Mouse (Mus musculus): Measurements from ENCODE around the gene Gart. TPM values are rescaled to one million over a fixed set of nuclear protein-coding genes. Genes with fewer than 3 reads are reported as not detected.
"Not testable (repeated sequence)": the region's sequence is repeated elsewhere in the genome, so short reads cannot be mapped to it uniquely, and the experiment has no call there.

Gene Gart
- total RNA-seq, 2 experiments from 2014 or later = 238 to 702 TPM

DNA sequence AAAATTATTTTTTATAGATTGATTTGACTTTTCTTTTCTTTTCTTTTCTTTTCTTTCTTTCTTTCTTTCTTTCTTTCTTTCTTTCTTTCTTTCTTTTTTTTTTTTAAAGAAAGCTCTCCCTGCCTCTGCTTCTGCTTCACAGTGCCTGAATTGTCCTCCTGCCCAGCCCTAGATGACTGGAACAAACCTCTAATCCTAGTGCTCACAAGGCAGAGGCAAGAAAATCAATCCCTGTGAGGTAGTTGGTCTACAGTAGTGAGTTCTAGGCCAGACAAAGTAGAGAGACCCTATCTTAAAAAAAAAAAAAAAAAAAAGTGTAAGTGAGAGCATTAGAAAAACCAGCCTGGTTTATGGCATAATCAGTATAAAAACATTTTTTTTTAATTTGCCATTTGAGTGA, 3.0 kb upstream of the Gart start:
- no peak for ATAC-seq (replicated peaks; ENCODE audit: low FRiP score, low TSS enrichment, poor library complexity, severe bottlenecking)

DNA sequence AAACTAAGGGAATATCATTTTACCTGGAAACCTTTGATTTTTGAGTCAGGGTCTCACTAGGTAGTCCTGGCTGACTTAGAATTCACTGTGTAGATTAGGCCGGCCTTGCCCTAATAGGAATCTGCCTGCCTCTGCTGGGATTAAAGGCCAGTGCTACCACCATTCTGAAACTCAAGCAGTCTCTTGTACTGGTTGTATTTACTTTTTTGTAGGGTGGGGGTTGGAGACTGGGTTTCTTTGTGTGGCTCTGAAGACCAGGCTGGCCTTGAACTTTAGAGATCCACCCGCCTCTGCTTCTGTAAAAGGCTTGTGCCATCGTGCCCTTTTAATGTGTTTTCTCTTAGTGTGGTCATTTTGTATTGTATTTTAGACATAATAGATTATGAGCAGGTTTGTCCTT, 2.5 kb upstream of the Gart start:
- no peak for ATAC-seq (replicated peaks; ENCODE audit: low FRiP score, low TSS enrichment, poor library complexity, severe bottlenecking)

DNA sequence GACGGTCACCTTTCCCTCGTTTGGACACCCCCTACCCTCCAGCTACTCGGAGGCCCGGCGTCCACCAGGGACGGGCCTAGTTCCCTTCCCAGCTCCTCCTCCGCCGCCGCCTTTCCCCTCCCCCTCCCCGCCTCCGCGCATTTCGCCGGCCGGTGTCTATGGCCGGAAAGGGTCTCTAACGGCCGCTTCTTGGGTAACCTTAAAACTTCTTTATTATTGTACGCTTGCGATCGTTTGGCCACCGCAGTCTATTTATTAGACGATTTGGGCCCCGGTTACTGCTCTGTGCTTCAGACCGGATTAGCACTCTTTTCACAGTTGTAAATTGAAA, 1.4 kb upstream of the Gart start:
- ATAC-seq (replicated peaks; ENCODE audit: low FRiP score, low TSS enrichment, poor library complexity, severe bottlenecking) = no peak

DNA sequence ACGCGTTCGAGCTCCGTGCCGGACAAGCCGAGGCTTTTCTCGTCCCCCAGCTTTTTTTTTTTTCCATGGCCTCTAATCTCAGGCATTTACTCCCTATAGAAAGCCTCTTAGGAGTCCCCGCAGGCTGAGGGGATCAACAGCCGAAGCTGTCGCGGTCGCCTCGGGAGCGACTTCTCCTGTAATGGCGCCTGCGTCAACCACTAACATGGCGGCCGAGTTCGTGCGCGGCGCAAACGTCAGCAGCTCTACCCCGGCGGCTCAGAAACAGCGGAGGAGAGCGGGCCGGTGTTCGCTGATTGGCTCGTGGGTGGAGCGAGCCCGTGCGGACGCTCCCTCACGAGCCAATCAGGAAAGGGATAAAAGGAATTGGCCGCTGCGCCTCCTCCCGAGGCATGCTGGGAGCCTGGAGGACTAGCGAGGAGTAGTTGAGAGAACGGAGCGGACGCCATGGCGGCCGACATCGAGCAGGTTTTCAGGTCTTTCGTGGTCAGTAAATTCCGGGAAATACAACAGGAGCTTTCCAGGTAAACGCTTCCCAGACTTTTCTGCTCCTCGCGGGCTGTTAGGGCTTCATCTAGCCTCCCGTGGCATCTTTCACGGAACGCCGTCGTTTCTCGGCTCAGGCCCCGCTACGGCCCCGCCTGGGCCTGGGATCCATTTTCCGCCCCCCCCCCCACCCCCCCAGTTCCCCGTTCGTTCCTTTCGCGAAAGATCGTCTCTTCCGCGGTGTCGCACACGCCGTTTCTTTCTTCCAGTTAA, 888 bp upstream of the Gart start, which contains the start of gene Son:
Gene Son, plus strand, starts transcription at position 46 of the 759 bp plus-strand sequence.
- ATAC-seq (replicated peaks; ENCODE audit: low FRiP score, low TSS enrichment, poor library complexity, severe bottlenecking) = peak; percentile 89

DNA sequence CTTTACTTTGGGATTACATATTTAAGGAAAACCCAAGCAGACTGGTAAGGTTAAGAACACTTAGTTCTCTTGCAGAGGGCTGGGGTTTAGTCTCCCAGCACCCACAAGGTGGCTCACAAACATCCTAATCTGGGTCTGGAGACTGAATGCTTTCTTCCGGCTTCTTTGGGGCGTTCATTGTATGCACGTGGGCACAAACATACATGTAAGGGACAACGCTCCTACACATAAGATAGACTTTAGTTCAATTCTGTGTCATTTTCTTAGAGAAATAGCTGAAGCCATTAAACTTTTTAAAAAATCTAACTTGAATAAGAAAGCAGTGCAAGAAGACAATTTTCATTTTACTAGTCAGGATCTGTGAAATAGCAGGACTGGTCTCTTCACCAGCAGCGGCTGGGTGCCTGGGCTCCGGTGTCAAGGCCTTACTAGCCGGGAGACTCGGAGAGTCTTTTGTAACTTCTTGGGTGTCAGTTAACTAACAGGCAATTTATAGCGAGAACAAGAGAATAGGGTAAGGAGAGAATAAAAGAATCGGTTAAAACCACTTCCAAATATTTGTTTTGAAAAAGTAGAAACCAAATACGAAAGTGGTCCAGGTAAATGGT, 653 bp downstream of the Gart start:
- ATAC-seq (replicated peaks; ENCODE audit: low FRiP score, low TSS enrichment, poor library complexity, severe bottlenecking) = peak; percentile 32; the same call in 1 of the 2 replicates

DNA sequence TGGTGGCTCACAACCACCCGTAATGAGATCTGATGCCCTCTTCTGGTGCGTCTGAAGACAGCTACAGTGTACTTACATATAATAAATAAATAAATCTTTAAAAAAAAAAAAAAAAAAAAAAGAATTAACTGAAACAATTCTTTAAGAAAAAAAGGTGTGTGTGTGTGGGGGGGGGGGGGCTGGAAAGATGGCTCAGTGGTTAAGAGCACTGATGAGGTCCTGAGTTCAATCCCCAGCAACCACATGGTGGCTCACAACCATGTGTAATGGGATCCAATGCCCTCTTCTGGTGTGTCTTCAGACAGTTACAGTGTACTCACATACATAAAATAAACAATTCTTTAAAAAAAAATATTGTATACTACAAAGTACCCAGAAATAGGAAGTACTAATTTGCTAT, 1.3 kb downstream of the Gart start:
- ATAC-seq (replicated peaks; ENCODE audit: low FRiP score, low TSS enrichment, poor library complexity, severe bottlenecking) = not testable (repeated sequence)

DNA sequence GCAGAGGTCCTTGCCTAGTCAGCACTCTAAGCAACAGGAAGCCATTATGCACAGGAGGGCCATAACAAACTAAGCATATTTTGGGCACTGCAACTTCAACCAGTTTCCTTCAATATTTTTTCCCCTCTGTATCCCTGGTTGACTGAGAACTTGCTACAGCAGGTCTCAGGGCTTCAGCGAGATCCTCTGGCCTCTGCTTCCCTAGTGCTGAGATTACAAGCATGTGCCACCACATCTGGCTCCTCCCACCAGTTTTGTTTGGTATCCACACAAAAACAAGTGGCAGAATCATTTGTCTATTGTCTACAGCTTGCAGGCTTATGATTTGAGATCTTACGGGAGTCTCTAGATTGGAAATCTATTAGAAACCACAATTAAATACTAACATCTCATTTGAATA, 1.9 kb downstream of the Gart start:
- no peak for ATAC-seq (replicated peaks; ENCODE audit: low FRiP score, low TSS enrichment, poor library complexity, severe bottlenecking)

DNA sequence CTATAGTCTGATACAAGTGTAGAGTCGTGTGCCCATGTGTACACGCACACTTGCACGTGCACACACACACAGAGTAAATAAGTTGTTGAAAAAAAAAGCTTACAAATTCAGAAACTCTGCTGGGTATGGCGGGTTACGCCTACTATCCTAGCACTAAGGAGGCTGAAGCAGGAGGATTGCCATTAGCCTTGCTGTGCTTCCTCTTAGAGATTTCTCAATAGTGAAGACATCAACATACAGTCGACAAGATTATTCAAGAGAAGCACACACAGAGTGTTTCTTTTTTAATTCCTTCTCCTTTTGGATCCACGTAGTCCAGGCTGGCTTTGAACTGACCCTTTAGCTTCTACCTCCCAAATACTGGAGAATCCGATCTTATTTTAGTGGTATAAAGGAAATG, 6.6 kb downstream of the Gart start:
- ATAC-seq (replicated peaks; ENCODE audit: low FRiP score, low TSS enrichment, poor library complexity, severe bottlenecking) = no peak

DNA sequence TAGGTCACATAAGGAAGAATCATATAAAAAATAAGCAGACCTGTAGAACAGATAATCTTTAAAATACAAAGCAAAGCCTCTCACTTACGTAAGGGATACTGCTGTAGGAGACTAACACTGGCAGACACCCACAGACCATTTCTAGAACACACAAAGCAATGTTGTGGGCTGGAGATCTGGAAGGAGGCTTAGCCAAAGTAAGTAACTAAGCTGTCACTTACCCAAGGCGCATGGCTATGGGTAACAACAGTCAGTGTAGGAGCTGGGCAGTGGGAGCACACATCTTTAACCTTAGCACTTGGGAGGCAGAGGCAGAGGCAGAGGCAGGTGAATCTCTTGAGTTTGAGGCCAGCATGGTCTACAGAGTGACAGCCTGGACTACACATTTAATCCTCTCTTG, 7.1 kb downstream of the Gart start:
- no peak for ATAC-seq (replicated peaks; ENCODE audit: low FRiP score, low TSS enrichment, poor library complexity, severe bottlenecking)

DNA sequence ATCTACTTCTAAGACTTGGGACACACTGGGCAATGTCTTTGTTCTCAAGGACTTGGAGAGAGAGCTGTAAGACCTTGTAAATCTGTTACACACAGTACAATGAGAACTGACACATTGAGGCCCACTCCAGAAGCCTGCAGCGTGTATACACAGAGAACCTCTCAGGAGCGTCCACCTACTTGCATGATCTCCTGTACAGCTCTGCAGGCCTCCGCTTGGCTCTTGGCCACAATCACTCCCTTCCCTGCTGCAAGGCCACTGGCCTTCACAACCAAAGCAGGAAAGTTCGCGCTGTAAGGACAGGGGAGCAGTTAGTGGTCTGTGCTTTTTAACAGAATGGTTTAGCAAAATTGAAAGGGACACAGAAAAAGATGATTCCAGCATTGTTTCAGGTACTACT, 7.6 kb downstream of the Gart start:
- no peak for ATAC-seq (replicated peaks; ENCODE audit: low FRiP score, low TSS enrichment, poor library complexity, severe bottlenecking)

DNA sequence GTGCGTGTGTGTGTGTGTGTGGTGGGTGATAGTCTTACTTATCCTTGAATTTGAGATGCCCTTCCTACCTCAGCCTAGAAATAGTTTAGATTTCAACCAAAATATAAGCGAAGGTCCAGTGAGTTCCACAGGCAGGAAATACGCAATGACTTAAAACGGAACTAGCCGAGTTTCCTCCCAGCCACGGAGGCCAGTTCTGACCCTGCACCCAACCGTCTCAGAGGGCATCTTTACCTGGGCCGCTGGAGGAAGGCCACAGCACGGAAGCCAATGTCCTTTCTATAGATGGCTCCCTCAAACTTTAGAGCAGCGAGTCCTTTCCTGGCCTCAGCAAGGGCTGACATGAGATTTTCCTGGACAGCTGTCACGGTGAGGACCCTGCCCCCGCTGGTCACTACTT, 13.1 kb downstream of the Gart start:
- ATAC-seq (replicated peaks; ENCODE audit: low FRiP score, low TSS enrichment, poor library complexity, severe bottlenecking) = no peak

DNA sequence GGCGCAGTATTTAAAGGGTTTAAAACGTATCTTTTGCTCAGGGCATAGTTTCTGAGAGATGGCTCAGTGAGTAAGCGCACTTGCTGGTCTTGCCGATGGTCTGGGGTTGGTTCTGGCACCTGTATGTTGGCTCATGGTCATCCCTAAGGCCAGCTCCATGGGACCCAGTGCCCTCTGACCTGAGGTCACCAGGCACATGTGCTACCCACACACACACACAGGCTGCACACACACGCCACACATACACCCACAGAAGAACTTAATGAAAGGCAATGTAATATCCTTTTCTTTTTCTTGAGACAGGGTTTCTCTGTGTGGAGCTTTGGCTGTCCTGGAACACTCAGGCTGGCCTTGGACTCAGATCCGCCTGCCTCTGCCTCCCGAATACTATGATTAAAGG, 13.8 kb downstream of the Gart start:
- no peak for ATAC-seq (replicated peaks; ENCODE audit: low FRiP score, low TSS enrichment, poor library complexity, severe bottlenecking)

DNA sequence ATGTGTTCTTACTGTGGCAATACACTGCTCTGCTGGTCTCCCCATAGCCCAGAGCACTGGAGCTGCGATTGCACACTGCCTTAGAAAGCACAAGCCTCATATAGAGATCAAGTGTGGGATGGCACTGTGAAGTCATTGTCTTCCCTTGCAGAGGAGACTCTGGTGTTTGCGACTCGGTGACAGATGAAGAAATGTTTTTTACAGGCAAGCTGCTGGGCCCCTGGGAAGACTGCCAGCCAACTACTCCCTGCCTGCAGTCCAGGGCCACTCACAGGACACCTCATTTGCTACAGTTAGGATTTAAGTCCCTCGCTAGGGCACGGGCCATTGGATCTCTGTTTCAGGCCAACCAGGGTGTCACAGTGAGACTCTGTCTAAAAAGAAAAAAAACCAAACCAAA, 14.3 kb downstream of the Gart start:
- ATAC-seq (replicated peaks; ENCODE audit: low FRiP score, low TSS enrichment, poor library complexity, severe bottlenecking) = no peak

DNA sequence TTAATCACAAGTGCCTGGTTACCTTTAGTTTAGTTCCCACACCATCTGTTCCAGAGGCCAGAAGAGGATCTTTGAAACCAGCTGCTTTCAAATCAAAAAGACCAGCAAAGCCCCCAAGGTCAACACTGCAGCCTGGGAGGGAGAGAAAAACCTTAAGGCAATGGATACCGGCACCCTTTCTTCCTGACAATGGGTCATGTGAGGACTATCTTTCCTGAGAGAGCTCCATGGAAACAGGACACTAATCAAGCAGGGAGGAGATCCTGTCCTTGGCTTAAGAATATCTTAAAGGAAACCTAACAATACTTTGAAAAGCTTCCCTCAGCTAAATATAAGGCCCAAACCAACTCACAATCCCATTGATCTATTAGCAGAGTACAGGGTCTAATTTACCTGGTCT, 16.2 kb downstream of the Gart start:
- no peak for ATAC-seq (replicated peaks; ENCODE audit: low FRiP score, low TSS enrichment, poor library complexity, severe bottlenecking)

DNA sequence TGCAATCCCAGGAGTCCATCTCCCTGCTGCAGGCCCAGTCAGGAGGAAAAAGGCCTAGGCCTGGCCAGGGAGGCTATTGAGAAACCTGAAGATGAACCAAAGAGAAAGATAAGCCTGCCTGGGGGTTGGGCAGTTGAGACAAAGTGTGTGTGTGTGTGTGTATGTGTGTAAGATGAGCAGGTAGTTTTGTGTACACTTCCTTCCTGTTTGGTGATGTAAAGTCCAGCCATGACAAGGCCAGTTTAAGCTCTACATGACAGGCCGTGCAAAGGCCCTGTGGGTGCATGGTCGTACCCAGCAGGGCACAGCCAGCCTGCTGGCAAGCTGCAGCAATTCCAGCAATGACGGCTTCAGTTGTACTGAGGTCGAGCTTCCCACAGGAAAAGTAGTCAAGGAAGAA, 17.0 kb downstream of the Gart start:
- no peak for ATAC-seq (replicated peaks; ENCODE audit: low FRiP score, low TSS enrichment, poor library complexity, severe bottlenecking)

DNA sequence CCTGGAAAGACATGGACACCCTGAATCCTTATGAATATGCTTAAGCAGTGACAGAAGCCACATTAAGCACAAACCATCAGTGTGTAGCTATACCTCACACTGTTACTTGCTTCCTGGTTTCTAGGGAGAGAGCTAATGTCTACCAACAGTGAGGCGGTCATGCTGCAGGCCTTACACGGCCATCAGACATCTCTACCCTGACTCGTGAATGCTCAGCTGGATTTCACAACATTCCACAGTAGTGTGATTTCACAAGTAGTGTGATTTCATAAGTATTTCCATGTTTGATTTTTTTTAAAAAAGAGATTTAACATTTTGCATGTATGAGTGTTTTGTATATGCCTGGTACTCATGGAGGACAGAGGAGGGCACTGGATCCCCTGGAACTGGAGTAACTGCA, 18.1 kb downstream of the Gart start:
- no peak for ATAC-seq (replicated peaks; ENCODE audit: low FRiP score, low TSS enrichment, poor library complexity, severe bottlenecking)

DNA sequence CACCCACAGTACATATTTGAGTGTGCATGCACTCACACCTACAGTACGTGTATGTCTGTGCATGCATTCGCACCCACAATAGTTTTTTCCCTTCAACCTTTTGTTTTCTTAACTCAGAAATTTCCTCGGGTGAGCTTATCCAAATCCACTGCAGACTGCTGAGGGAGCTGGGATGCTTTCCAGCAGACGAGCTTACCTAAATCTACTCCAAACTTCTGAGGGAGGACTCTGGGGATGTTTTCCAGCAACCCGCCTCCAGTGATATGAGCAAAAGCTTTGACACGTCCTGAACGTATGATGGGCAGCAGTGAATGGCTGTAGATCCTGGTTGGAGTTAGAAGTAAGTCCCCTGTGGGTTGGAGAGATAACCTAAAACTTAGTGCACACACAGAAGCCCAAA, 18.9 kb downstream of the Gart start:
- ATAC-seq (replicated peaks; ENCODE audit: low FRiP score, low TSS enrichment, poor library complexity, severe bottlenecking) = no peak

DNA sequence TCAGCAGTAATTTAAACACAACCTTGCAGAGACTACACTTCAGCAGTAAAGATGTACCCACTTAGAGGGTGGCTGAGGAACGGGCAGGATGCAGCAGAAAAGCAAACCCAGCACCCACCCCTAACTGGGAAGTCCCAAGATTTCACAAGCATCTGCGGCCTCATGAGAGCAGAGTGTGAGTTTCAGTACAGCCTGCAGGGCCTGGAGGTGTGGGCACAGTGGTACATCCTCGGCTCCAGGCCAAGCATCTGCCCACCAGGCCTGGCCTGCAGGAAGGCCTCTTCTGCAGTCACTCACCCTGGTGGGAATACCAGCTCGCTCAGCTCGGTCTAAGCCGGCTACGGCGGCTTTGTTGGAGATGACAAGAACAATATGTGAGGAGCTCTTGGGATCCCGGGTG, 23.7 kb downstream of the Gart start:
- ATAC-seq (replicated peaks; ENCODE audit: low FRiP score, low TSS enrichment, poor library complexity, severe bottlenecking) = no peak

DNA sequence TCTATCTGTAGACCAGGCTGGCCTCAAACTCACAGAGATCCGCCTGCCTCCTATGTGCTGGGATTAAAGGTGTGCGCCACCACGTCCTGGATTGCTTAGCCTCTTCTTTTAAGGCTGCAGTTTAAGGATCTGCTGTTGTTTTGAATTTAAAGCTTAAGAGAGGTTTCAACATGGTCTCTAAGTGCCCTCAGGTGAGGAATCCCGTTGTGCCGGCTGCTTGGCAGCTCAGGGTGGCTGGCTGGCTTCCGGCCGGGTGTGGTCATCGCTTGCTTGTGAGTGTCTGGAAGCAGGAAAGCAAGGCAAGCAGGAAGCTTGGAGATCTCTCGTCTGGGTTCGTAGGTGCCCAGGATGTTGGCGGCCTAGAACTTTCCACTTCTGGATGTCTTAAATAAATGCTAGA, 25.8 kb downstream of the Gart start:
- no peak for ATAC-seq (replicated peaks; ENCODE audit: low FRiP score, low TSS enrichment, poor library complexity, severe bottlenecking)

DNA sequence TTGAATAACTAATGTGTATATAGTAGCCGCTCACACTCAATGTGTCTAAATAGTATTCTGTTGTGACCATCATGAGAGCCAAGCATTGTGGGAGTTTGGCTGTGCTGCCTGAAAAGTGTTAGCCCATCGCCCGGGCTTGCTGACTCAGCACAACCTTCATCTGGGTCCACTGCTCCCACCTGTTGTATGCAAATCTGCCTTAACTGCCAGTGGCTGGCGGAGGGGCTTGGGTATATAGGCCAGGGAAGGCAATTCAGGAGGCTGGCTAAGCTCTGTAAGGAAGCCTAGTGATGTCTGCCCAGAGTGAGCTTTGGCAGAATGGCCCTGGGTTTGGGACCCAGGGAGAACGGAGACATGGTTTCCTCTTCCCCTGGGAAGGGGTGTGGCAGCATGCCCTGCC, 26.6 kb downstream of the Gart start:
- no peak for ATAC-seq (replicated peaks; ENCODE audit: low FRiP score, low TSS enrichment, poor library complexity, severe bottlenecking)

Measured in megakaryocyte-erythroid progenitor cell, adult 5-6 weeks (primary cell).